Mouse (Mus musculus) 3134 (cell line): ENCODE data around the gene Tmx2.

Source experiments
- DNase-seq: peaks from one replicate; pipeline ENCODE4 v3.0.0-alpha.2; 2011; ENCODE audit warnings: low spot score; ENCODE audit not compliant: insufficient read length; ENCODE audit errors: extremely low read depth

Gene Tmx2

GRCm38 (mm10) chr2:84638428-84639220 is 40.3 kb downstream of the Tmx2 start:
- no peak for DNase-seq

- DNase-seq: no peak
Observed at GRCm38 (mm10) chr2:84637452-84638165, 41.3 kb downstream of the Tmx2 start.

- no peak for DNase-seq
Observed at GRCm38 (mm10) chr2:84636231-84636741, 42.7 kb downstream of the Tmx2 start.

GRCm38 (mm10) chr2:84635611-84636010 is 43.3 kb downstream of the Tmx2 start:
- DNase-seq: peak; percentile 76

GRCm38 (mm10) chr2:84634934-84635482 is 43.9 kb downstream of the Tmx2 start:
- no peak for DNase-seq

- DNase-seq: peak; percentile 28
Observed at GRCm38 (mm10) chr2:84634006-84634405, 44.9 kb downstream of the Tmx2 start.

- no peak for DNase-seq
Observed at GRCm38 (mm10) chr2:84632999-84633398, 45.9 kb downstream of the Tmx2 start.

- no peak for DNase-seq
Observed at GRCm38 (mm10) chr2:84632001-84632400, 46.9 kb downstream of the Tmx2 start.

- no peak for DNase-seq
Observed at GRCm38 (mm10) chr2:84627036-84627435, 51.9 kb downstream of the Tmx2 start.

GRCm38 (mm10) chr2:84626366-84626975 is 52.5 kb downstream of the Tmx2 start:
- no peak for DNase-seq

- DNase-seq: no peak
Observed at GRCm38 (mm10) chr2:84624201-84624600, 54.7 kb downstream of the Tmx2 start.

GRCm38 (mm10) chr2:84623428-84624119 is 55.4 kb downstream of the Tmx2 start:
- no peak for DNase-seq

GRCm38 (mm10) chr2:84622668-84623067 is 56.3 kb downstream of the Tmx2 start:
- no peak for DNase-seq
